Mouse (Mus musculus) yolk sac, embryonic 10.5 days (tissue): ENCODE measurements around the gene Gm10600.
"Not testable (repeated sequence)": the region's sequence is repeated elsewhere in the genome, so short reads cannot be mapped to it uniquely, and the experiment has no call there.

Experiments used
- DNase-seq: peaks from one replicate; pipeline ENCODE4 v3.0.0-alpha.2; 2017; ENCODE audit warnings: low spot score

The Gm10600 gene

DNA sequence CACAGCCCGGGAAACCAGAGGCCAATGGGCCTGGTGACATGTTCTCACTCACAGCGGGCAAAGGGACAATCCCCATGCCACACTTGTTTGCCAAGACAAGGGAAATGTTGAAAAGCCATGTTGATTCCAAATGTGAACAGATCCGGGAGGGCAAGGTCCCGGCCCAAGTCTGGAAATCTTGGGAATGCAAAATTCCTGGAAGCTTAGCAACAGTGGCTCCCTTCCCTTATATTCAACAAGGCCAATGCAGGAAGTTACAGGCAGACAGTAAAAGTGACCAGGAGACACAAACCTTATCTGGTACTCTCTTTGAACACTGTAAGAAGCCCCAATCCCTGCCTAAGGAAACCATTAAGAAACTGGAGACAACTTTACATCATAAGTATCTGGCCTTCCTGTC, at the start of gene Gm10600:
Gene Gm10600, plus strand, starts transcription at position 301 of the 400 bp plus-strand sequence.
- not testable (repeated sequence) for DNase-seq

DNA sequence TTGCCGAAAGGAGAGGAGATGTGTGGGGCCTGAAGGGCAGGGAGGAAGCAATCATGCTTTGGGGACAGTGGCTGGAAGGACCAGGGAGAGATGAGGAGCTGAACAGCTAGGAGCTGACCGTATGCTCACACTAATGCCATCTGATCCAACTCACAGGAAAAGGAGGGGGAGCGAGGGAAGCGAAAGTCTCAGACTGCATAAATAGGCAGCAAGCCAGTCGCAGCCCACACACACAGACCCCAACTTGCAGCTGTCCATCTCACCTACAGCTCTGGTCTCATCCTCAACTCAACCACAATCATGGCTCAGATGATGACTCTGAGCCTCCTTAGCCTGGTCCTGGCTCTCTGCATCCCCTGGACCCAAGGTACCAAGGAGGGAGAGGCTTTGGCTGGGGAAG, 15.0 kb downstream of the Gm10600 start, which contains the start of gene Ccl21b:
Gene Ccl21b, plus strand, starts transcription at position 301 of the 400 bp plus-strand sequence.
- DNase-seq = not testable (repeated sequence)
